Comparison of ENCODE assay signal across 33 mouse cellular contexts in the genomic region with DNA sequence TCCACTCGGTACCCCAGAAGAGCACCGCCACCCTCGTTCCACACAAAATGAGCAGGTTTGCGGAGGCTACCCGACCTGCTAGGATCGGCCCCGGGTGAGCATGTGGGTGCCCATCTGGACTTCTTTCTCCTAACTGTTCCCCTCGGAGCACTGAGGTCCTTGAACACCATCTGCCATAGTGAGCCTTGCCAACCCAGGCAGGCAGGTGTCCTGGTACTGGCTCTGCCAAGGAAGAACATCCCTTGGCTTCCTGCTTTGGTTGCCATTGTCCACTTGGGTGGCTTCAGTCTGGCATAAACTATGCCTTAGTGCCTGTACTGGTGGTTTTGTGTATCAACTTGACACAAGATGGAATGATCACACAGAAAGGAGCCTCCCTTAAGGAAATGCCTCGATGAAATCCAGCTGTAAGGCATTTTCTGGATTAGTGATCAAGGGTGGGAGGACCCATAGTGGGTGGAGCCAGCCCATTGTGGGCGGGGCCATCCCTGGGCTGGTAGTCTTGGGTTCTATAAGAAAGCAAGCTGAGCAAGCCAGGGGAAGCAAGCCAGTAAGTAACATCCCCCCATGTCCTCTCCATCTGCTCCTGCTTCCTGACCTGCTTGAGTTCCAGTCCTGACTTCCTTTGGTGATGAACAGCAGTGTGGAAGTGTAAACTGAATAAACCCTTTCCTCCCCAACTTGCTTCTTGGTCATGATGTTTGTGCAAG. TPM values are rescaled to one million over a fixed set of nuclear protein-coding genes. Genes with fewer than 3 reads are reported as not detected.
A peak's percentile ranks its signal among the peaks of the same experiment; 100 is the strongest.
DNase-seq lines count a peak whose midpoint lies in the region; ATAC-seq and TF ChIP-seq lines count a peak whose summit lies in the region.
"Had no signal": no experiment of that assay in that cellular context is flagged by ENCODE, and none has a peak within 500 bp of the region (broad histone marks: within the 10 kb centered on the region; RNA-seq: fewer than 3 reads in every experiment).

No protein-coding gene starts in this region.

- no peak for TF ChIP-seq CTCF in hindbrain, postnatal 0 days (IDR thresholded peaks at IDR 0.05; ENCODE audit: low read depth)

- no peaks in the 10 kb centered on the region for H3K9me3 ChIP-seq in hindbrain, postnatal 0 days (ENCODE audit: low read length)
- no peaks in the 10 kb centered on the region for H3K9me3 ChIP-seq in hindbrain, embryonic 13.5 days
- H3K9me3 ChIP-seq in kidney, embryonic 15.5 days (replicated peaks): no peaks in the 10 kb centered on the region
- H3K9me3 ChIP-seq: hindbrain, embryonic 12.5 days; limb, embryonic 13.5 days; liver, embryonic 13.5 days; lung, embryonic 15.5 days; midbrain, embryonic 15.5 days had no signal

- peak; percentile 75 for DNase-seq in hindbrain, postnatal 0 days (ENCODE audit: low spot score)
- DNase-seq in brain, adult 2 months (ENCODE audit: low read depth, low spot score): peak; percentile 99
- peak; percentile 96 to 98 for DNase-seq in cerebellum, adult 18-20 months
- peak; percentile 94 to 97 for DNase-seq in cerebellum, postnatal 14 days
- DNase-seq in right cerebral cortex, postnatal 36 days (ENCODE audit: low spot score in 2 of 2): no peak
- DNase-seq: adrenal gland, postnatal 10 days; forebrain, postnatal 0 days; gastrocnemius, postnatal 14 days; heart, adult 18-20 months; heart, postnatal 14 days; kidney, adult 2 months; kidney, postnatal 25 days; layer of hippocampus, postnatal 36 days; liver, embryonic 13.5 days; lung, postnatal 36 days; right cerebral cortex, postnatal 4 days; thymus, postnatal 4 days had no signal

- H3K9ac ChIP-seq in hindbrain, postnatal 0 days (replicated peaks; ENCODE audit: low read length): no peak overlapping the region
- H3K9ac ChIP-seq in hindbrain, embryonic 13.5 days: no peak overlapping the region
- H3K9ac ChIP-seq in kidney, embryonic 15.5 days: no peak overlapping the region
- H3K9ac ChIP-seq: forebrain, postnatal 0 days; heart, embryonic 13.5 days; hindbrain, embryonic 12.5 days; limb, embryonic 13.5 days; liver, embryonic 13.5 days; lung, embryonic 15.5 days; midbrain, embryonic 15.5 days; neural tube, embryonic 13.5 days had no signal

- no peaks in the 10 kb centered on the region for H3K36me3 ChIP-seq in hindbrain, postnatal 0 days (ENCODE audit: insufficient read depth, low read length)
- no peaks in the 10 kb centered on the region for H3K36me3 ChIP-seq in hindbrain, embryonic 13.5 days
- H3K36me3 ChIP-seq in kidney, embryonic 15.5 days: no peaks in the 10 kb centered on the region
- H3K36me3 ChIP-seq: heart, embryonic 13.5 days; hindbrain, embryonic 12.5 days; limb, embryonic 13.5 days; liver, embryonic 13.5 days; lung, embryonic 15.5 days; midbrain, embryonic 15.5 days; neural tube, embryonic 13.5 days had no signal

- ATAC-seq in hindbrain, postnatal 0 days: peak; percentile 64; the same call in 1 of the 2 replicates
- ATAC-seq in hindbrain, embryonic 13.5 days (ENCODE audit: low FRiP score): no peak
- ATAC-seq in megakaryocyte progenitor cell, adult 5-6 weeks (replicated peaks; ENCODE audit: poor library complexity): no peak
- ATAC-seq in kidney, embryonic 15.5 days (replicated peaks; ENCODE audit: low FRiP score): no peak
- ATAC-seq: forebrain, postnatal 0 days; midbrain, embryonic 15.5 days had no signal

- H3K4me1 ChIP-seq in hindbrain, postnatal 0 days (ENCODE audit: insufficient read depth, low read length): no peaks in the 10 kb centered on the region; the same call in 1 of the 2 replicates
- peaks cover 14% of the 10 kb centered on the region; the same call in 1 of the 2 replicates for H3K4me1 ChIP-seq in hindbrain, embryonic 13.5 days (replicated peaks)
- H3K4me1 ChIP-seq in kidney, embryonic 15.5 days: no peaks in the 10 kb centered on the region
- H3K4me1 ChIP-seq: heart, embryonic 13.5 days; limb, embryonic 13.5 days; liver, embryonic 13.5 days; lung, embryonic 15.5 days; midbrain, embryonic 15.5 days had no signal

- no peaks in the 10 kb centered on the region for H3K27me3 ChIP-seq in hindbrain, postnatal 0 days (ENCODE audit: insufficient read depth, low read length)
- no peaks in the 10 kb centered on the region for H3K27me3 ChIP-seq in hindbrain, embryonic 13.5 days
- H3K27me3 ChIP-seq in kidney, embryonic 15.5 days: no peaks in the 10 kb centered on the region
- H3K27me3 ChIP-seq: heart, embryonic 13.5 days; hindbrain, embryonic 12.5 days; limb, embryonic 13.5 days; liver, embryonic 13.5 days; lung, embryonic 15.5 days; midbrain, embryonic 15.5 days; neural tube, embryonic 13.5 days had no signal

- H3K4me3 ChIP-seq in hindbrain, postnatal 0 days (ENCODE audit: low read length): no peak overlapping the region
- no peak overlapping the region for H3K4me3 ChIP-seq in hindbrain, embryonic 13.5 days
- H3K4me3 ChIP-seq in kidney, embryonic 15.5 days (replicated peaks): no peak overlapping the region
- H3K4me3 ChIP-seq: heart, embryonic 13.5 days; hindbrain, embryonic 12.5 days; limb, embryonic 13.5 days; liver, embryonic 13.5 days; lung, embryonic 15.5 days; midbrain, embryonic 15.5 days; myocyte; neural tube, embryonic 13.5 days had no signal

- WGBS in hindbrain, postnatal 0 days: 49% methylated on average over 10 of the region's 10 CpGs
- WGBS in hindbrain, embryonic 13.5 days: 76% methylated on average over 10 of the region's 10 CpGs
- 82% methylated on average over 10 of the region's 10 CpGs for WGBS in kidney, embryonic 15.5 days

- H3K4me2 ChIP-seq in hindbrain, postnatal 0 days (ENCODE audit: low read depth, low read length): no peak overlapping the region
- no peak overlapping the region for H3K4me2 ChIP-seq in hindbrain, embryonic 13.5 days
- no peak overlapping the region for H3K4me2 ChIP-seq in kidney, embryonic 15.5 days
- H3K4me2 ChIP-seq: heart, embryonic 13.5 days; hindbrain, embryonic 12.5 days; limb, embryonic 13.5 days; liver, embryonic 13.5 days; lung, embryonic 15.5 days; midbrain, embryonic 15.5 days; neural tube, embryonic 13.5 days had no signal

- H3K27ac ChIP-seq in hindbrain, postnatal 0 days: no peak overlapping the region
- H3K27ac ChIP-seq in hindbrain, embryonic 13.5 days: no peak overlapping the region
- H3K27ac ChIP-seq in kidney, embryonic 15.5 days: no peak overlapping the region
- H3K27ac ChIP-seq: heart, embryonic 13.5 days; hindbrain, embryonic 12.5 days; limb, embryonic 13.5 days; liver, embryonic 13.5 days; lung, embryonic 15.5 days; midbrain, embryonic 15.5 days; neural tube, embryonic 13.5 days had no signal

RNA-seq across cellular contexts. Expression of gene Cmklr1, which starts 28.7 kb away (rescaled TPM):
- total RNA-seq in hindbrain, postnatal 0 days (2014; rRNA removed): 4.8 and 9.7 TPM in 2 replicates
- polyA plus RNA-seq in hindbrain, postnatal 0 days (2015; fragmentation: Nextera tagmentation; extraction: Ambion mirVana): 0.91 and 1.6 TPM in 2 replicates
- polyA plus RNA-seq in hindbrain, embryonic 13.5 days (2015; fragmentation: Nextera tagmentation; extraction: Ambion mirVana): 1.2 and 1.8 TPM in 2 replicates
- 0.85 and 0.94 TPM in 2 replicates for total RNA-seq in megakaryocyte progenitor cell, adult 5-6 weeks (2015)
- not detected in 2 replicates for total RNA-seq in megakaryocyte progenitor cell, adult 5-6 weeks (2017)
- polyA plus RNA-seq in kidney, embryonic 15.5 days (2015; fragmentation: Nextera tagmentation; extraction: Ambion mirVana): 5.0 and 6.0 TPM in 2 replicates

RNA-seq across cellular contexts. Expression of gene 1700069L16Rik, which starts 45.7 kb away (rescaled TPM):
- total RNA-seq in hindbrain, postnatal 0 days (2014; rRNA removed): not detected in 2 replicates
- not detected in 2 replicates for polyA plus RNA-seq in hindbrain, postnatal 0 days (2015; fragmentation: Nextera tagmentation; extraction: Ambion mirVana)
- not detected in 2 replicates for polyA plus RNA-seq in hindbrain, embryonic 13.5 days (2015; fragmentation: Nextera tagmentation; extraction: Ambion mirVana)
- total RNA-seq in megakaryocyte progenitor cell, adult 5-6 weeks (2015): not detected in 2 replicates
- total RNA-seq in megakaryocyte progenitor cell, adult 5-6 weeks (2017): not detected in 2 replicates
- not detected in 2 replicates for polyA plus RNA-seq in kidney, embryonic 15.5 days (2015; fragmentation: Nextera tagmentation; extraction: Ambion mirVana)
- total RNA-seq: adrenal gland, postnatal 10 days; ES-E14; forebrain, postnatal 0 days; gastrocnemius, postnatal 14 days; heart, adult 18-20 months; heart, postnatal 14 days; layer of hippocampus, adult 8-10 months; layer of hippocampus, postnatal 36 days; left cerebral cortex, postnatal 10 days; megakaryocyte-erythroid progenitor cell, adult 5-6 weeks had no signal
- polyA plus RNA-seq: forebrain, postnatal 0 days; heart, embryonic 13.5 days; hindbrain, embryonic 12.5 days; intestine, embryonic 14.5 days; kidney, adult 2 months; limb, embryonic 13.5 days; liver, embryonic 13.5 days; lung, embryonic 15.5 days; midbrain, embryonic 15.5 days; myocyte; neural tube, embryonic 13.5 days; stomach, embryonic 14.5 days had no signal

RNA-seq across cellular contexts. Expression of gene Ficd, which starts 56.7 kb away (rescaled TPM):
- total RNA-seq in hindbrain, postnatal 0 days (2014; rRNA removed): 11.7 and 12.0 TPM in 2 replicates
- 8.6 and 8.7 TPM in 2 replicates for polyA plus RNA-seq in hindbrain, postnatal 0 days (2015; fragmentation: Nextera tagmentation; extraction: Ambion mirVana)
- 8.0 and 8.2 TPM in 2 replicates for polyA plus RNA-seq in hindbrain, embryonic 13.5 days (2015; fragmentation: Nextera tagmentation; extraction: Ambion mirVana)
- total RNA-seq in megakaryocyte progenitor cell, adult 5-6 weeks (2015): 2.5 and 3.1 TPM in 2 replicates
- 1.5 and 2.6 TPM in 2 replicates for total RNA-seq in megakaryocyte progenitor cell, adult 5-6 weeks (2017)
- 4.8 and 6.1 TPM in 2 replicates for polyA plus RNA-seq in kidney, embryonic 15.5 days (2015; fragmentation: Nextera tagmentation; extraction: Ambion mirVana)

Comparison
In these comparisons a context has a peak if more than half of its experiments do, and no peak if none do; other contexts are left out.
1. DNase-seq: peak in hindbrain, postnatal 0 days (single experiment), brain, adult 2 months (single experiment), cerebellum, adult 18-20 months (2 of 2) and cerebellum, postnatal 14 days (2 of 2); none in right cerebral cortex, postnatal 36 days (0 of 2).